Mouse (Mus musculus) forebrain, embryonic 14.5 days (tissue): ENCODE results near the gene Copz1. TPM values are rescaled to one million over a fixed set of nuclear protein-coding genes. Genes with fewer than 3 reads are reported as not detected.
A peak's percentile ranks its signal among the peaks of the same experiment; 100 is the strongest.

Source experiments
- ATAC-seq: fragments of 200-750 bp; cut with Nextera tagmentation; 2 replicates; pipeline ENCODE4 v1.8.0; 2017; ENCODE audit warnings: mild to moderate bottlenecking, moderate library complexity
- DNase-seq: peaks from one replicate; pipeline ENCODE4 v3.0.0-alpha.2; 2015; ENCODE audit warnings: low spot score
- H3K27ac ChIP-seq: fragments of 300-500 bp; sonication (generic); 2 replicates; pipeline ENCODE4 v1.5.1; 2014; ENCODE audit warnings: low read depth, mild to moderate bottlenecking, control low read depth, low read length, moderate library complexity
- H3K27me3 ChIP-seq: fragments of 300-500 bp; sonication (generic); replicated peaks from 2 replicates; pipeline ENCODE4 v1.6.1; 2014; ENCODE audit warnings: low read length, control low read depth, mixed read lengths; ENCODE audit not compliant: control insufficient read depth, insufficient read depth
- H3K36me3 ChIP-seq: fragments of 300-500 bp; sonication (generic); 2 replicates; pipeline ENCODE4 v1.6.1; 2014; ENCODE audit warnings: low read length, control low read depth; ENCODE audit not compliant: control insufficient read depth, insufficient read depth
- H3K4me1 ChIP-seq: fragments of 300-500 bp; sonication (generic); 2 replicates; pipeline ENCODE4 v1.6.1; 2014; ENCODE audit warnings: antibody characterized with exemption, low read length, control low read depth; ENCODE audit not compliant: control insufficient read depth, insufficient read depth
- H3K4me2 ChIP-seq: fragments of 300-500 bp; sonication (generic); 2 replicates; pipeline ENCODE4 v1.6.1; 2014; ENCODE audit warnings: mild to moderate bottlenecking, control low read depth, low read length
- H3K4me3 ChIP-seq: fragments of 300-500 bp; sonication (generic); 2 replicates; pipeline ENCODE4 v1.5.1; 2014; ENCODE audit warnings: low read depth, low read length, control low read depth
- H3K9ac ChIP-seq: fragments of 300-500 bp; sonication (generic); 2 replicates; pipeline ENCODE4 v1.6.1; 2014; ENCODE audit warnings: mild to moderate bottlenecking, low read length, control low read depth, moderate library complexity
- H3K9me3 ChIP-seq: fragments of 300-500 bp; sonication (generic); replicated peaks from 2 replicates; pipeline ENCODE4 v1.6.1; 2016; ENCODE audit warnings: low read length, control low read depth, mixed read lengths; ENCODE audit not compliant: control insufficient read depth
- WGBS: fragments of 180-500 bp; shearing (Covaris S2); extraction: QIAGEN DNeasy Blood & Tissue Kit; methylation state at CpG from one replicate; pipeline ENCODE4 v1.1.7; 2014; 5-methylcytosine and 5-hydroxymethylcytosine counted together
- polyA plus RNA-seq: library from polyadenylated mRNA; unstranded; fragments of >200 nt; fragmentation: Nextera tagmentation; extraction: Ambion mirVana; gene quantifications from 2 replicates; pipeline ENCODE4 v1.2.1, GENCODE M21; 2014

The Copz1 gene
- polyA plus RNA-seq, 1 experiment from 2014 or later = 271 TPM

GRCm38 (mm10) chr15:103308056-103308875 lies 35.8 kb downstream of the Copz1 start:
- H3K27ac ChIP-seq = no peak overlapping the region
- H3K4me1 ChIP-seq = peaks cover 20% of the 10 kb centered on the region
- WGBS = 48% methylated on average over 28 of the region's 28 CpGs
- 0 out of 2 replicates have a peak overlapping the region, but pooled peaks have one; percentile 5 for H3K4me2 ChIP-seq
- H3K9me3 ChIP-seq = no peaks in the 10 kb centered on the region
- ATAC-seq (no peak), DNase-seq (no peak)
- H3K36me3 ChIP-seq = no peaks in the 10 kb centered on the region
- peak overlapping the region; percentile 41; the same call in 1 of the 2 replicates for H3K9ac ChIP-seq
- no peak overlapping the region for H3K4me3 ChIP-seq
- H3K27me3 ChIP-seq = no peaks in the 10 kb centered on the region

- Histone ChIP-seq H3K27me3 (no peaks in the 10 kb centered on the region), H3K27ac (no peak overlapping the region), H3K4me1 (peaks cover 14% of the 10 kb centered on the region), H3K9ac (peak overlapping the region; percentile 41; the same call in 1 of the 2 replicates), H3K4me3 (no peak overlapping the region), H3K4me2 (0 out of 2 replicates have a peak overlapping the region, but pooled peaks have one; percentile 5), H3K36me3 (no peaks in the 10 kb centered on the region), H3K9me3 (no peaks in the 10 kb centered on the region)
- DNase-seq (no peak), ATAC-seq (no peak)
- 67% methylated on average over 26 of the region's 26 CpGs for WGBS
These were observed 36.5 kb downstream of the Copz1 start for GRCm38 (mm10) chr15:103308876-103309580.

GRCm38 (mm10) chr15:103310365-103310910 lies 37.9 kb downstream of the Copz1 start, which contains the start of gene Gpr84:
Gene Gpr84, minus strand, starts transcription at chr15:103310612.
- no peaks in the 10 kb centered on the region for H3K9me3 ChIP-seq
- H3K4me3 ChIP-seq = no peak within 1 kb of the TSS
- H3K4me2 ChIP-seq = no peak within 1 kb of the TSS
- 80% methylated on average over 6 of the region's 6 CpGs for WGBS
- no peaks in the 10 kb centered on the region for H3K27me3 ChIP-seq
- H3K4me1 ChIP-seq = peaks cover 10% of the 10 kb centered on the region
- no peak within 1 kb of the TSS for H3K9ac ChIP-seq
- H3K36me3 ChIP-seq = peaks cover 3% of the 10 kb centered on the region; the same call in 1 of the 2 replicates
- H3K27ac ChIP-seq = no peak within 1 kb of the TSS
- DNase-seq = no peak
- ATAC-seq = no peak

GRCm38 (mm10) chr15:103313495-103314095 lies 41.1 kb downstream of the Copz1 start:
- Histone ChIP-seq H3K9ac (no peak overlapping the region), H3K9me3 (no peaks in the 10 kb centered on the region), H3K4me1 (peaks cover 3% of the 10 kb centered on the region; the same call in 1 of the 2 replicates), H3K4me3 (no peak overlapping the region), H3K27ac (no peak overlapping the region), H3K36me3 (peaks cover 27% of the 10 kb centered on the region), H3K4me2 (no peak overlapping the region), H3K27me3 (no peaks in the 10 kb centered on the region)
- WGBS = 13% methylated on average over 18 of the region's 18 CpGs
- ATAC-seq (peak; percentile 24; the same call in 1 of the 2 replicates), DNase-seq (peak; percentile 92)

- ATAC-seq = 0 out of 2 replicates have a peak, but pooled peaks have one; percentile 19
- no peaks in the 10 kb centered on the region for H3K27me3 ChIP-seq
- H3K4me1 ChIP-seq = peaks cover 3% of the 10 kb centered on the region; the same call in 1 of the 2 replicates
- H3K4me2 ChIP-seq = peak overlapping the region; percentile 45
- H3K36me3 ChIP-seq = peaks cover 33% of the 10 kb centered on the region
- no peaks in the 10 kb centered on the region for H3K9me3 ChIP-seq
- peak overlapping the region; percentile 1; the same call in 1 of the 2 replicates for H3K9ac ChIP-seq
- 43% methylated on average over 22 of the region's 22 CpGs for WGBS
- no peak for DNase-seq
- no peak overlapping the region for H3K4me3 ChIP-seq
- no peak overlapping the region for H3K27ac ChIP-seq
These were observed 41.7 kb downstream of the Copz1 start for GRCm38 (mm10) chr15:103314181-103314580.

GRCm38 (mm10) chr15:103315011-103315502 lies 42.5 kb downstream of the Copz1 start:
- H3K36me3 ChIP-seq = peaks cover 33% of the 10 kb centered on the region
- peak; percentile 80 for ATAC-seq
- no peaks in the 10 kb centered on the region for H3K27me3 ChIP-seq
- DNase-seq = peak; percentile 74
- no peak overlapping the region for H3K27ac ChIP-seq
- H3K9me3 ChIP-seq = no peaks in the 10 kb centered on the region
- H3K4me1 ChIP-seq = peaks cover 3% of the 10 kb centered on the region; the same call in 1 of the 2 replicates
- peak overlapping the region; percentile 45 for H3K4me2 ChIP-seq
- H3K4me3 ChIP-seq = peak overlapping the region; percentile 15
- 3% methylated on average over 18 of the region's 18 CpGs for WGBS
- peak overlapping the region; percentile 49 for H3K9ac ChIP-seq

GRCm38 (mm10) chr15:103315979-103316776 lies 43.7 kb downstream of the Copz1 start:
- Histone ChIP-seq H3K36me3 (peaks cover 33% of the 10 kb centered on the region), H3K9ac (no peak overlapping the region), H3K27ac (no peak overlapping the region), H3K4me3 (no peak overlapping the region), H3K4me1 (peaks cover 3% of the 10 kb centered on the region; the same call in 1 of the 2 replicates), H3K27me3 (no peaks in the 10 kb centered on the region), H3K9me3 (no peaks in the 10 kb centered on the region), H3K4me2 (no peak overlapping the region)
- ATAC-seq (no peak), DNase-seq (no peak)
- 83% methylated on average over 10 of the region's 10 CpGs for WGBS

- DNase-seq = no peak
- Histone ChIP-seq H3K4me2 (no peak overlapping the region), H3K9ac (no peak overlapping the region), H3K4me1 (peaks cover 3% of the 10 kb centered on the region), H3K4me3 (no peak overlapping the region), H3K27ac (no peak overlapping the region), H3K27me3 (no peaks in the 10 kb centered on the region), H3K36me3 (peaks cover 33% of the 10 kb centered on the region), H3K9me3 (no peaks in the 10 kb centered on the region)
- no peak for ATAC-seq
These were observed 44.6 kb downstream of the Copz1 start for GRCm38 (mm10) chr15:103317120-103317519.
